Mouse (Mus musculus) monocyte, adult 2 months (primary cell): ENCODE measurements around the gene Ppfibp2.

Experiments used
- DNase-seq, 2 experiments: peaks; one replicate each; pipeline ENCODE4 v3.0.0; 2022; ENCODE audit warnings: low spot score in 2 of 2, low read depth in 1 of 2

Ppfibp2 gene

GRCm38 (mm10) chr7:107610880-107611279 lies 15.9 kb downstream of the Ppfibp2 start:
- DNase-seq = no peak

DNA sequence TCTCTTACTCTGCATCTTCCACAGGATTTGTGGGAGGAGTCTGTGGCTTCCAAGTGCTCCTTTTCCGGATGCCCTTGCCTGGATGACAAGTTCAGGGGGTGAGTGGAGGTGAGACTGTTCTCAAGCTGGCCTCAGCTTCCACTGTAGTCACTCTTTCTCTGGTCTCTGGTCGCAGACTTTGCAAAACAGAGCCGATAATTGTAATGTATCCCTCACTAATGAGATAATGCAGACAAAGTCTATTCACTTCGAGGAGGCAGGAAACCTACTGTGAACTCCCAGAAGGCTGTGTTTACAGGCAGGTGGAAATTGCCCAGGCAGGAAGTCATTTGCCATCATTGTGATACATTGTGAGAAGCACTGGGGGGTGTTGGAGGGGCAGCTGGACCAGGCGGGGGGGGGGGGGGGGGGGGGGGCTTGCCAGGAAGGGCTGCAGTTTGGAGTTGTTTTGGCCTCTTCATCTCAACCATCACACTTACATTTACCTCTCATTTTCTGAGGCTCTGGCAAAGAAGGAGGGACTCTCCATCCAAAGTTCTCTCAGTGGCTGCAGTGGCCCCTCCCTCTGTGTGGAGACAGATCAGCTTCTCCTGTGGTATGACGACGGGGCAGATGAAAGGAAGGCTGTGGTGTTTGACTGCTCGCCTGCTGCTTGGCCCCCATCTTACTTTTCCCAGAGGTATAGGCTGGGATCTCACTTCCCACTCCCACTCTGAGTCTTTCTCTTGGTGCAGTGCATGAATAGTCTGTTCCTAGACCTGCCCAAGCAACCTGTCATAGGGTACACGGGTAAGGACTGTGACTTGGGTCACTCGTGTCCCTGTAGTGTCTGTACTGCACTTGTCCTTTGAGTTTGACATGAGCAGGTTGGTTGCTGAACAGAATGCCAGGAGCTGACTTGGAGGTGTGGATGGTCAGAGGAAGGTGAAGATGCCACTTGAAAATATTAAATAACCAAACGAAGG lies 23.3 kb downstream of the Ppfibp2 start:
- no peak for DNase-seq

DNA sequence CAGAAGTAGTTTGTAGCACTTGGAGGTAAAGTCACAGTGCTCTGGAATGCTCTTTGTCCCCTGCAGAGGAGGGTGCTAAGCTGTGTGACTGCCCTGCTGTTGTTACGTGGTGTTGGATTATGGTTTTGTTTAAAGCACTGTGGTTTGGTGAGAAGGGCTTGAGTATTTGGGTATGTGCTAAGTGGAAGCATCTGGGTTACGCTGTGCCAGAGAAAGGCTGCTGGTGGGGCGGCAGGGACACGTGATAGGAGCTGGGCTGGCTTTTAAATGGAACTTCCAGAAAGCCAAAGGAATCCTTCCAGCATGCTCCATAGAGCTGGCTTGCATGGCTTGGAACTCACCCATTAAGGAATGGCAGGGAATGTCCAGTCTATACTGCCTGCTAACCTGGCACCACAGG lies 24.2 kb downstream of the Ppfibp2 start:
- DNase-seq = no peak

DNA sequence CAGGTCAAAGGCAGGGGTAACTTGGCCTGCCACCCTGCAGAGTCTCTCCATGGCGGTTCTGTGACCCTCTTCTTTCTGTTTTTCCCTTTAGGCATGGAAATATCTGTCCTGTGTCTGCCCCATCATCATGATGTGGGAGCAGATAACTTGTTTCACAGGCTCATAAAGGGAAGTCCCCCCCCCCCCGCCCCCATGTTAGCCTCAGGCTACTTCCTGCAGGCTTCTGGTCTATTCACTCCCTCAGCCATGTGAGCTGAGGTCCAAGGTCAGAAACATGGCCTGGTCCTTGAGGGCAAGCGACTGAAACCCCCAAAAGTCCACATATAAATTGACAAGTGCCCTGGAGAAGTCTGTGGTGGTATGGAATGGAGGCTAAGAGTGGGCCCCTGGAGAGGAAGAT lies 25.1 kb downstream of the Ppfibp2 start:
- DNase-seq = no peak

DNA sequence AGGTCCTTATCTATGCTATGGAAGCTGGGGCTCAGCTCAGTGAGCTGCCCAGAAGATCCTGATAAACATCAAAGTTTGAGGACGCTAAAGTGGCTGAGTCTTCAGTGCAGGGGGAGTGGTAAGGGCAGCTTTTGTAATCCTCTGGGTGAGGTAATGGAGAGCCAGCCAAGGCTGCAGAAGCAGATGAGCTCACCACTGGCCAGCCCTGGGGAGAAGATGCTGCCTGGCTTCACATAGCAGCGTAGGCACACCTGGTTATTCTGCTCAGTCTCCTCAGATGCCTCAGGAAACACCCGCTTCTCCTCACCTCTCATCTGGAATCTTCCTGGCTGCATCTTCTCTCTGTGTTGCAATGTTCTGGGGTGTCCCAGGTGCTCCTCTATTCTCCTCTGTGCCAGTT lies 29.4 kb downstream of the Ppfibp2 start:
- no peak for DNase-seq

GRCm38 (mm10) chr7:107625061-107625460 lies 30.1 kb downstream of the Ppfibp2 start, which contains the start of gene 5330417H12Rik:
5330417H12Rik (minus strand) TSS chr7:107625161.
- no peak for DNase-seq

DNA sequence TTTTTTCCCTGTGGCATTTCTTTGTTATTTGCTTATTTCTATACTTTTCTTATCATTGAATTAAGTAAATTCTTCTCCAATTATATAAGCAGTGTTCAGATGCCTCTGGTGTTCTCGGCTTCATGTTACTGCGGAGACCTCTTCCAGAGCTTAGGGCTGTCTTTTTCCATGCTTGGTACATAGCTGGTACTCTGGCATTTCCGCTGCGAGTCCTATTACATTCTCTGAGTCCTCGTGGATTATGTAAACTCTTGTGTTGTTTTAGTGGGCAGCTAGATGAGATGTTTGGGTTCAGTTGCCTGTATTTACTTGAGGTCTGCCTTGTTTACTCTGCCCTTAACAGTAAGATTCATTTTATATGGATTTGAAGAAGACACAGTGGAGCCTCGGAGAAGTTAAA lies 30.8 kb downstream of the Ppfibp2 start:
- no peak for DNase-seq

GRCm38 (mm10) chr7:107628383-107628782 lies 33.4 kb downstream of the Ppfibp2 start:
- DNase-seq = no peak

- no peak for DNase-seq
Observed at GRCm38 (mm10) chr7:107633201-107633600, 38.2 kb downstream of the Ppfibp2 start.

GRCm38 (mm10) chr7:107637398-107637797 lies 42.4 kb downstream of the Ppfibp2 start:
- no peak for DNase-seq

DNA sequence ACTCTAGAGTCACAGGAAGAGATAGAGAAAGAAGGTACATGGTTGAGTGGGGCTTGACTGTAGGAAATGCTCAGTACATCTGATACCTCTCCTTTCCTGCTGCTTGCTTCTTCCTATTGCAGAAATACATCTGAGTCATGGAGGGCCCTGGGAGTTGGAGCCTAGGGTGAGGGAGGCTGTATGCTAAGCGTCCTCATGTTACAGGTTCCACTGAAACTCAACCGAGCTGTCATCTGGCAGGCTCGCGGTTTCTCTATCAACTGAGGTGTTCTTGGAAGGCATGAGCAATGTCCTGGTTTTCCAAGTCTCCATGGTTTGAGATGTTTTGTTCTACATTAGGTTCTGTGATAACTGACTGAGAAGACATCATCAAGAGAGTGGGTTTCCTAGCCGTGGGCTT lies 43.0 kb downstream of the Ppfibp2 start:
- no peak for DNase-seq

DNA sequence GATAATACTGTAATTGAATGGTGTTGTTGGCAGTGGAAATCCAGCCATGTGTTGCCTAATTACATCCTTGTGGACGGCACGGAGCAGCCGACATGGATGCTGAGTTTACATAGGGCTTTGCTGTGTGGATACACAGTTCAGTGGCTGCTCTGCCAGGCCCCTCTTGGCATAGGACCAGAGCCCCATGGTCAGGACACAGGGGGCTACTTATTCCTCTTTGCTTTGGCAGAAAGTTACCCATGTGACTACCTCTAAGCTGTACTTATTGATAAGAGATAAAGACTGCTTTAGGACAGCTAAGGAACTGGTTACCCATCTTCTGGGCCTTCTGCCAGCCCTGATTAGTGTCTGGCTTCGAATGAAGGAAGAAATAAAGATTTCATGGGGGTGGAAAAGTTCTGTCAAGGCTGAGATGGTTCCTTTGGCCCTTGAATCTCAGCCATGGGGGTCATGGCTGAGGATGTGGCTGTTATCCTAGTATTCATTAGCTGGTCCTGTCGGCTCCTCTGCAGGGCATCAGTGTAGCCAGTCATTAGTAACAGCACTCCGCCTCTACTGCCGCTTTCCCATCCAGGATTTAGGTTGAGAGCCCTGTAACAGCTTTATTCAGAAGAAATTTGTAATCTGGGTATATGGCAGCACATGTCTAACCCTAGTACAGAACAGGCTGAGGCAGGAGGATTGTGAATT lies 47.7 kb downstream of the Ppfibp2 start:
- DNase-seq = no peak

DNA sequence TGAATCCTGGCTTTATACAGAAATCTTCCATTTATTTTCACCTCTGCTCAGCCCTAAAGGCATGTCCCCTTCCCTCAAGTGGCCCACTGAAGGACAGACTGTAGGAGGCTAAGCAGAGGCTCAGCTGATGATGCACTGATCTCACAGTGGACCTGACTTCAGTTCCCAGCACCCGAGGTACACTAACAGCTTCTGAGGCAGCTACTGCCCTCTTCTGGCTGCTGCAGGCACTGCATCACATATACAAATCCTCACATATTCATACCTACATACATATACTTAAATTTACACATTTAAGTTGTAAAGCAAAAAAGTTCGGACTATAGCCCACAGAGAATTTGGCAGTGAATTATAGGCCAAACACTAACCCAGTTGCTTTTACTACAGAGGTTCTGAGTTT lies 50.0 kb downstream of the Ppfibp2 start:
- no peak for DNase-seq

DNA sequence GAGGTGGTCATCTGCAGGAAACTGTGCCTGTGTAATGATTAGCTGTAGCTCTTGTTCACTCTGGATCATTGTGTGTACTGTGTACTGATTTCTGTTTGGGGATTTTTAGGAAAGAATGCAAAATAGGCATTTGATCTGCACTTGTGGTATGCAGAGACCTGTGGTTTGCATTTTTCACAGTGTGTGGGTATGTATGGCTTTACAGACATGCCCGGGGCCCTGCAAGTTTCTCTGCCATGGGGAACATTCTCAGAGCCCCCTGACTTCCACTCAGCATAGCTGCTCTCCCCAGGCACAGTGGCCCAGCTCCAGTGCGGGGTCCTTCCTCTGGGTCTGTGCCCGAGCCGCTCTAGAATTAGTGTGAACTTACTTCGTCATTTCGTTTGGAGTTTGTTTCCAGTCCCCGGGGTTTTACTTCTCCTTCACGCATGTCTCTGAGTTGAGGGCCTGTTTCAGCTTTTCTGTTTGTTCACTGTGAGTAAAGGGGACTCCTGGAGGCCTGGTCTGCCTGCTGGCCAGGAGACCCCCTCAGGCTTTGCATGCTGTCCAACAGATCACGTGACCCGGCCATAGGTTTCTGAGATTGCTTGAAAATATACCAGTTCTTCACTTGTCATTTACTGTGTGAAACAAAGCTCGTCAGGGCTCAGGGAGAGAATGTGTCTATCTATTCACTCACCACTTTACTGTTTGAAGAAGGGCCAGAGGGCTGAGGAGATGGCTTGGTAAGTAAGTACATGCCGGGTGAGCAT lies 54.1 kb downstream of the Ppfibp2 start:
- DNase-seq = no peak

DNA sequence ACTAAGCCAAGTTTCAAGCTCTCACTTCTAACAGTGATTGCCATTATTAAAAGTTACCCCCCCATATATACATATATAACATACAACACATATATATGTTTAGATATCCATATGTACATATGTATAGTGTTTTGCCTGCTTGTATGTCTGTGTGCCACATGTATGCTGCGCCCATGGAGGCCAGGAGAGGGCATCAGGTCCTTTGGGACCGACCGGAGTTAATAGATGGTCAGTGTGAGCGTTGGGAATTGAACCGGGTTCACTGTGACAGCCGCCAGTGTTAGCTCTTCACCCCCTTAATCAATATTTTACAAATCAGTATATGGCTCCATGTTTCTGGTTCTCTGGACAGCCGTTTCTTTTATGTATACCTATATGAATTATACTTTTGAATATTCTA lies 55.0 kb downstream of the Ppfibp2 start:
- DNase-seq = no peak

DNA sequence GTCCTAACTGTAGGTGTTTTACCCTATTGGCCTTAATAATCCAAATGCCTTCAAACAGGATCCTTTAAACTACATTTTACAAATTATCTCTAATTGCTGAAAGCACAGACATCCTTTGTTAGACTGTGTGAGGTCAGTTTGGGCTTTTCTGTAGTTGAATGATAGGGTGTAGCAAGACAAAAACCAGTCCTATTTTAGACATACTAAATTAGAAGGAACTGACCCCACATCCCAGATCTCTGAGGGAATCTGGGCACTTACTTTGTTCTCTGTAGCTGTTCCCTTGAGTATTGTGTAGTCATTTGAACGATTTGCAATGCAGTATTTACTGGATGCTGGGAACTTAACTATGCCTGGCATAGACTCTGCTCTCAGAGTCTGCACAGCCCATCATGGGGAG lies 56.8 kb downstream of the Ppfibp2 start:
- no peak for DNase-seq

- DNase-seq = no peak
Observed at GRCm38 (mm10) chr7:107656451-107656850, 61.4 kb downstream of the Ppfibp2 start.

- no peak for DNase-seq
Observed at GRCm38 (mm10) chr7:107659186-107659918, 64.3 kb downstream of the Ppfibp2 start.

GRCm38 (mm10) chr7:107661189-107661842 lies 66.3 kb downstream of the Ppfibp2 start:
- peak in 1 of 2 experiments; percentile 29 for DNase-seq

GRCm38 (mm10) chr7:107661843-107662281 lies 66.9 kb downstream of the Ppfibp2 start:
- no peak for DNase-seq
